Mouse (Mus musculus) liver, embryonic 13.5 days (tissue): ENCODE data around the gene Mlst8. TPM values are rescaled to one million over a fixed set of nuclear protein-coding genes. Genes with fewer than 3 reads are reported as not detected.
A peak's percentile ranks its signal among the peaks of the same experiment; 100 is the strongest.
"Not testable (repeated sequence)": the region's sequence is repeated elsewhere in the genome, so short reads cannot be mapped to it uniquely, and the experiment has no call there.

Experiments
- ATAC-seq: fragments of 200-750 bp; cut with Nextera tagmentation; 2 replicates; pipeline ENCODE4 v1.8.0; 2017; ENCODE audit warnings: low read depth, mild to moderate bottlenecking, moderate number of reproducible peaks, moderate library complexity
- DNase-seq: peaks from one replicate; pipeline ENCODE4 v3.0.0; 2022
- H3K27ac ChIP-seq: fragments of 300-500 bp; sonication (generic); 2 replicates; pipeline ENCODE4 v1.5.1; 2015; ENCODE audit warnings: moderate library complexity, mild to moderate bottlenecking, inconsistent platforms
- H3K27me3 ChIP-seq: fragments of 300-500 bp; sonication (generic); 2 replicates; pipeline ENCODE4 v1.6.1; 2015; ENCODE audit warnings: mild to moderate bottlenecking, inconsistent platforms
- H3K36me3 ChIP-seq: fragments of 300-500 bp; sonication (generic); 2 replicates; pipeline ENCODE4 v1.6.1; 2015; ENCODE audit warnings: mild to moderate bottlenecking, inconsistent platforms
- H3K4me1 ChIP-seq: fragments of 300-500 bp; sonication (generic); replicated peaks from 2 replicates; pipeline ENCODE4 v1.6.1; 2015; ENCODE audit warnings: inconsistent platforms
- H3K4me2 ChIP-seq: fragments of 300-500 bp; sonication (generic); 2 replicates; pipeline ENCODE4 v1.6.1; 2015; ENCODE audit warnings: inconsistent platforms, mild to moderate bottlenecking, moderate library complexity
- H3K4me3 ChIP-seq: fragments of 300-500 bp; sonication (generic); replicated peaks from 2 replicates; pipeline ENCODE4 v1.5.1; 2015; ENCODE audit warnings: mild to moderate bottlenecking, inconsistent platforms
- H3K9ac ChIP-seq: fragments of 300-500 bp; sonication (generic); 2 replicates; pipeline ENCODE4 v1.6.1; 2015; ENCODE audit warnings: mild to moderate bottlenecking, inconsistent platforms
- H3K9me3 ChIP-seq: fragments of 300-500 bp; sonication (generic); replicated peaks from 2 replicates; pipeline ENCODE4 v1.6.1; 2016; ENCODE audit warnings: inconsistent platforms
- WGBS: fragments of 180-500 bp; shearing (Covaris S2); methylation state at CpG from one replicate; pipeline ENCODE4 v1.1.7; 2015; ENCODE audit not compliant: insufficient replicate concordance; 5-methylcytosine and 5-hydroxymethylcytosine counted together
- polyA plus RNA-seq: library from polyadenylated mRNA; unstranded; fragments of >200 nt; fragmentation: Nextera tagmentation; extraction: Ambion mirVana; gene quantifications from 2 replicates; pipeline ENCODE4 v1.2.1, GENCODE M21; 2015

Mlst8 gene
- polyA plus RNA-seq, 1 experiment from 2014 or later, result 11.7 TPM

- Histone ChIP-seq H3K4me3 (no peak overlapping the region), H3K27ac (no peak overlapping the region), H3K4me1 (peaks cover 14% of the 10 kb centered on the region), H3K36me3 (no peaks in the 10 kb centered on the region), H3K9ac (no peak overlapping the region), H3K27me3 (no peaks in the 10 kb centered on the region), H3K4me2 (no peak overlapping the region), H3K9me3 (no peaks in the 10 kb centered on the region)
- DNase-seq (peak; percentile 37), ATAC-seq (no peak; the same call in 1 of the 2 replicates)
- WGBS, result 44% methylated on average over 2 of the region's 2 CpGs
Measured at GRCm38 (mm10) chr17:24461580-24461979, 17.3 kb downstream of the Mlst8 start.

- Histone ChIP-seq H3K4me2 (peak overlapping the region; percentile 79), H3K27ac (peak overlapping the region; percentile 74), H3K4me3 (peak overlapping the region; percentile 77), H3K9ac (peak overlapping the region; percentile 54), H3K4me1 (peaks cover 31% of the 10 kb centered on the region)
- not testable (repeated sequence) for ATAC-seq, H3K27me3 ChIP-seq, H3K36me3 ChIP-seq, H3K9me3 ChIP-seq, DNase-seq
- 41% methylated on average over 10 of the region's 10 CpGs for WGBS
Measured at GRCm38 (mm10) chr17:24455523-24456206, 23.2 kb downstream of the Mlst8 start.

GRCm38 (mm10) chr17:24454756-24455522 lies 23.9 kb downstream of the Mlst8 start:
- DNase-seq (peak; percentile 99), ATAC-seq (peak; percentile 94)
- Histone ChIP-seq H3K36me3 (peaks cover 15% of the 10 kb centered on the region), H3K27me3 (no peaks in the 10 kb centered on the region), H3K4me1 (peaks cover 31% of the 10 kb centered on the region), H3K4me3 (peak overlapping the region; percentile 77), H3K27ac (peak overlapping the region; percentile 98), H3K9me3 (no peaks in the 10 kb centered on the region), H3K9ac (peak overlapping the region; percentile 94), H3K4me2 (peak overlapping the region; percentile 79)
- 1% methylated on average over 67 of the region's 67 CpGs for WGBS

- H3K27ac ChIP-seq, result peak overlapping the region; percentile 98
- H3K27me3 ChIP-seq, result no peaks in the 10 kb centered on the region
- DNase-seq, result no peak
- WGBS, result 3% methylated on average over 14 of the region's 14 CpGs
- peaks cover 31% of the 10 kb centered on the region for H3K4me1 ChIP-seq
- no peaks in the 10 kb centered on the region for H3K9me3 ChIP-seq
- no peak for ATAC-seq
- peak overlapping the region; percentile 94 for H3K9ac ChIP-seq
- H3K4me2 ChIP-seq, result peak overlapping the region; percentile 79
- peaks cover 21% of the 10 kb centered on the region for H3K36me3 ChIP-seq
- H3K4me3 ChIP-seq, result peak overlapping the region; percentile 77
Measured at GRCm38 (mm10) chr17:24454218-24454755, 24.6 kb downstream of the Mlst8 start.

GRCm38 (mm10) chr17:24453372-24453771 lies 25.5 kb downstream of the Mlst8 start:
- no peak for ATAC-seq
- peak overlapping the region; percentile 98 for H3K27ac ChIP-seq
- peaks cover 31% of the 10 kb centered on the region for H3K4me1 ChIP-seq
- DNase-seq, result peak; percentile 47
- peak overlapping the region; percentile 94 for H3K9ac ChIP-seq
- H3K36me3 ChIP-seq, result peaks cover 30% of the 10 kb centered on the region
- no peaks in the 10 kb centered on the region for H3K9me3 ChIP-seq
- H3K4me3 ChIP-seq, result peak overlapping the region; percentile 77
- WGBS, result 61% methylated on average over 2 of the region's 2 CpGs
- peak overlapping the region; percentile 79 for H3K4me2 ChIP-seq
- H3K27me3 ChIP-seq, result no peaks in the 10 kb centered on the region

GRCm38 (mm10) chr17:24451220-24451619 lies 27.7 kb downstream of the Mlst8 start:
- H3K36me3 ChIP-seq, result peaks cover 52% of the 10 kb centered on the region
- DNase-seq (no peak), ATAC-seq (no peak)
- H3K27ac ChIP-seq, result no peak overlapping the region
- no peak overlapping the region for H3K4me3 ChIP-seq
- no peak overlapping the region for H3K9ac ChIP-seq
- no peaks in the 10 kb centered on the region for H3K9me3 ChIP-seq
- H3K27me3 ChIP-seq, result no peaks in the 10 kb centered on the region
- no peak overlapping the region for H3K4me2 ChIP-seq
- WGBS, result 88% methylated on average over 6 of the region's 6 CpGs
- H3K4me1 ChIP-seq, result peaks cover 28% of the 10 kb centered on the region

- H3K27me3 ChIP-seq, result no peaks in the 10 kb centered on the region
- WGBS, result 83% methylated on average over 6 of the region's 6 CpGs
- no peak overlapping the region for H3K27ac ChIP-seq
- ATAC-seq (no peak), DNase-seq (no peak)
- H3K4me2 ChIP-seq, result no peak overlapping the region
- peaks cover 69% of the 10 kb centered on the region for H3K36me3 ChIP-seq
- H3K9me3 ChIP-seq, result no peaks in the 10 kb centered on the region
- H3K4me3 ChIP-seq, result no peak overlapping the region
- H3K9ac ChIP-seq, result no peak overlapping the region
- peaks cover 20% of the 10 kb centered on the region for H3K4me1 ChIP-seq
Measured at GRCm38 (mm10) chr17:24449507-24449906, 29.4 kb downstream of the Mlst8 start.

- H3K9me3 ChIP-seq, result no peaks in the 10 kb centered on the region
- H3K27ac ChIP-seq, result no peak overlapping the region
- 81% methylated on average over 8 of the region's 8 CpGs for WGBS
- no peaks in the 10 kb centered on the region for H3K27me3 ChIP-seq
- no peaks in the 10 kb centered on the region for H3K4me1 ChIP-seq
- no peak overlapping the region for H3K9ac ChIP-seq
- no peak overlapping the region for H3K4me3 ChIP-seq
- no peak for ATAC-seq
- peaks cover 81% of the 10 kb centered on the region for H3K36me3 ChIP-seq
- no peak for DNase-seq
- no peak overlapping the region for H3K4me2 ChIP-seq
Measured at GRCm38 (mm10) chr17:24446590-24446989, 32.3 kb downstream of the Mlst8 start.

- H3K27ac ChIP-seq, result no peak overlapping the region
- DNase-seq, result no peak
- H3K9ac ChIP-seq, result no peak overlapping the region
- no peaks in the 10 kb centered on the region for H3K9me3 ChIP-seq
- no peaks in the 10 kb centered on the region for H3K27me3 ChIP-seq
- ATAC-seq, result no peak
- no peaks in the 10 kb centered on the region for H3K4me1 ChIP-seq
- WGBS, result 84% methylated on average over 4 of the region's 4 CpGs
- no peak overlapping the region for H3K4me2 ChIP-seq
- H3K36me3 ChIP-seq, result peaks cover 76% of the 10 kb centered on the region
- H3K4me3 ChIP-seq, result no peak overlapping the region
Measured at GRCm38 (mm10) chr17:24443409-24443808, 35.5 kb downstream of the Mlst8 start.

GRCm38 (mm10) chr17:24442632-24443155 lies 36.2 kb downstream of the Mlst8 start, which contains the start of gene Dnase1l2:
TSS of gene Dnase1l2 (minus strand) at chr17:24443105.
- ATAC-seq (no peak), DNase-seq (no peak)
- Histone ChIP-seq H3K27me3 (no peaks in the 10 kb centered on the region), H3K4me2 (no peak within 1 kb of the TSS), H3K27ac (no peak within 1 kb of the TSS), H3K9me3 (no peaks in the 10 kb centered on the region), H3K4me1 (no peaks in the 10 kb centered on the region), H3K4me3 (no peak within 1 kb of the TSS), H3K9ac (no peak within 1 kb of the TSS), H3K36me3 (peaks cover 76% of the 10 kb centered on the region)
- 74% methylated on average over 7 of the region's 7 CpGs for WGBS

GRCm38 (mm10) chr17:24442107-24442506 lies 36.8 kb downstream of the Mlst8 start:
- Histone ChIP-seq H3K4me1 (no peaks in the 10 kb centered on the region), H3K4me2 (no peak overlapping the region), H3K36me3 (peaks cover 75% of the 10 kb centered on the region), H3K9ac (no peak overlapping the region), H3K4me3 (no peak overlapping the region), H3K27me3 (no peaks in the 10 kb centered on the region), H3K27ac (no peak overlapping the region), H3K9me3 (no peaks in the 10 kb centered on the region)
- DNase-seq (no peak), ATAC-seq (no peak)
- WGBS, result 86% methylated on average over 14 of the region's 14 CpGs
